Mouse (Mus musculus): ENCODE measurements around the gene Syne1.

- TF ChIP-seq POLR2A (IDR thresholded peaks at IDR 0.05; ENCODE audit: extremely low read depth, insufficient read depth, low read length) (no peak), CTCF (IDR thresholded peaks at IDR 0.05; ENCODE audit: low read depth, low read length) (no peak)
Measured at GRCm38 (mm10) chr10:5326716-5327115, 224.6 kb downstream of the Syne1 start.

All from liver, adult 2 months (tissue).